Mouse (Mus musculus) cerebellum, adult 2 months (tissue): Measurements from ENCODE around the gene Xlr5a.
A peak's percentile ranks its signal among the peaks of the same experiment; 100 is the strongest.

ENCODE experiments used
- CTCF ChIP-seq: fragments of 200-500 bp; IDR thresholded peaks from 2 replicates; pipeline ENCODE4 v1.5.1; 2011; ENCODE audit warnings: low read depth, mild to moderate bottlenecking, control low read depth, low read length, moderate library complexity, borderline replicate concordance; ENCODE audit not compliant: insufficient read depth
- POLR2A ChIP-seq: fragments of 200-500 bp; IDR thresholded peaks from 2 replicates; pipeline ENCODE4 v1.6.1; 2011; ENCODE audit warnings: low read length, control low read depth, borderline replicate concordance; ENCODE audit not compliant: insufficient read depth

DNA sequence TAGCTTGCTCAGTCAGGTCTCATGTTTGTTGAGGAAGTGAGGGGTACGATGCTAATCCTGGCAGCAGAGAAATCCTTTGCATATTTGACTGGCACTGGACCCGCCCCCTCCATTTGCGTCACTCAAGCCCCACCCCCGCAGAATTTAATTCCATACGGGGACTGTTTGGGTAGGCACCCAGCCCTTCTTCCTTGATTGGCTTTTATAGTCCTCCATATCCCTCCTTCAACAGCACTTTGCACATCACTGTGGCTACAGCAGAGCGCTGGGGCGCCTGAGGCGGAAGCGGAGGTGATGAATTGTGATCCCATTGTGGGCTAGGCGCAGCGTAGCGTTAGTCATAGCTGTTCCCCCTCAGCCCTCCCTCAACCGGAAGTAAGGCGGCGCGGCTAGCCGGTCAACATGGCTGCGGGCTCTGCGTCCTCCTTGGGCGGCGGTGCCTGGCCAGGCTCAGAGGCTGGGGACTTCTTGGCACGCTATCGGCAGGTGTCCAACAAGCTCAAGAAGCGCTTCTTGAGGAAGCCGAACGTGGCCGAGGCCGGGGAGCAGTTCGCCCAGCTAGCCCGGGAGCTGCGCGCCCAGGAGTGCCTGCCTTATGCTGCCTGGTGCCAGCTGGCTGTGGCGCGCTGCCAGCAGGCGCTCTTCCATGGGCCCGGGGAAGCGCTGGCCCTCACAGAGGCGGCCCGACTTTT, 64.7 kb downstream of the Xlr5a start, which contains the start of gene F8a:
- TF ChIP-seq POLR2A (peak; percentile 74), CTCF (no peak)
